Mouse (Mus musculus) CD8-positive naive resting alpha-beta T cell, adult 2 months (primary cell): ENCODE measurements around the gene Adamtsl3.
"Not testable (repeated sequence)": the region's sequence is repeated elsewhere in the genome, so short reads cannot be mapped to it uniquely, and the experiment has no call there.

Source experiments
- DNase-seq, 2 experiments: peaks; one replicate each; pipeline ENCODE4 v3.0.0; 2022; ENCODE audit warnings: low read depth in 2 of 2, low spot score in 2 of 2

Adamtsl3 gene

GRCm38 (mm10) chr7:82420329-82421052, 85.0 kb downstream of the Adamtsl3 start:
- DNase-seq = not testable (repeated sequence)

- DNase-seq = no peak
These were observed 87.1 kb downstream of the Adamtsl3 start for GRCm38 (mm10) chr7:82422561-82422960.

DNA sequence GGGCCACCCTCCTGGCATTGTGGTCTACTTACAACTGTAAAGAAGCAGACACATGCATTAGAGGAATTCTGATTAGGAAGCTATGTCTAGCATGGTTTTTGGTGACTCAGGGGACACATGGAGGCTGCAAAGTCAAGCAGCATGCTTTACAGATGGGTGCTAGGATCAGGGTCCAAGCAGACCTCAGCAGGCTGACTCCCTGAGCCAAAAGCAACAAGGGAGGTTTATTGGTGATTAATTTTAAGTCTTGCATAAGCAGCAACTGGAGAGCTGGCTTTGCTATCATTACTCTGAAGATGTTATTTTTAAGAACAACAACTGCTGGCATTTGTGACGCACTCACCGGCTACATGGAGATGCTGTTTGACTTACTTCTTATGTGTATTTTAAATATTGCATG, 88.1 kb downstream of the Adamtsl3 start:
- no peak for DNase-seq

DNA sequence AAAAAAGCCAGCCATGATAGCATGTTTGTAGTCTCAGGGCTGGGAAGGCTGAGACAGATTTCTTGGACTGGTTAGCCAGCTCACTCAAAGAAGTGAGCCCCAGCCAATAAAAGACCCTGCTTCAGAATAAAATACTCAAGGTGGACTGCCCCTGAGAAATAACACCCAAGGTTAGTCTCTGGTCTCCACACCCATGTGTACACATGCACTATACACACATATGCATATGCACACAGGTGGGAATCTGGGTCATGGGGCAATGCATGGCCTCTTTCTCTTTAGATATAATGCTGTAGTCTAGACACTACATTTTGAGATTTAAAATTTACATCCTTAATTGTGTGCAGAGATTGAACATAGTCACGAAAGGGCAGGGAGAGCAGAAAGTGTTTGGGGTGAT, 88.8 kb downstream of the Adamtsl3 start:
- no peak for DNase-seq

- no peak for DNase-seq
These were observed 89.9 kb downstream of the Adamtsl3 start for GRCm38 (mm10) chr7:82425374-82425773.

- no peak for DNase-seq
These were observed 94.0 kb downstream of the Adamtsl3 start for GRCm38 (mm10) chr7:82429447-82429846.

GRCm38 (mm10) chr7:82431572-82431971, 96.1 kb downstream of the Adamtsl3 start:
- no peak for DNase-seq

GRCm38 (mm10) chr7:82433226-82433625, 97.7 kb downstream of the Adamtsl3 start:
- no peak for DNase-seq

DNA sequence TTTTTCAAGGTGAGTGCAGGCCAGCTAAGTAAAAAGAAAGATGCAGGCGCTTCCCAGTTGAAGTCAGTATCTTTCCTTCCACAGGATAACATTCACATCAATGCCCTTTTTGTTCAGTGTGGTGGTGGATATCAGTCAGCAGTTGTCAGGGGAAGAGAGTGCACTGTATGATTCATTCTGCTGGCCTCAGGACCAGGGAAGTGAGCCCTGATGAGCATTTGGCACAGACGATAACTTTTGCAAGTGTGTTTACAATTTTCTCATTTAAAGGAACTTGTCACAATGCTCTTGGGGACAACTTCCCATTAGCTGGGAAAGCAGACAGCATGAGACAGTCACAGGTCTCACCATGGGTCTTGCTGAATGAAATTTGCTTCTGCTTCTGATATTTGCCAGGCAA, 122.9 kb downstream of the Adamtsl3 start:
- no peak for DNase-seq

DNA sequence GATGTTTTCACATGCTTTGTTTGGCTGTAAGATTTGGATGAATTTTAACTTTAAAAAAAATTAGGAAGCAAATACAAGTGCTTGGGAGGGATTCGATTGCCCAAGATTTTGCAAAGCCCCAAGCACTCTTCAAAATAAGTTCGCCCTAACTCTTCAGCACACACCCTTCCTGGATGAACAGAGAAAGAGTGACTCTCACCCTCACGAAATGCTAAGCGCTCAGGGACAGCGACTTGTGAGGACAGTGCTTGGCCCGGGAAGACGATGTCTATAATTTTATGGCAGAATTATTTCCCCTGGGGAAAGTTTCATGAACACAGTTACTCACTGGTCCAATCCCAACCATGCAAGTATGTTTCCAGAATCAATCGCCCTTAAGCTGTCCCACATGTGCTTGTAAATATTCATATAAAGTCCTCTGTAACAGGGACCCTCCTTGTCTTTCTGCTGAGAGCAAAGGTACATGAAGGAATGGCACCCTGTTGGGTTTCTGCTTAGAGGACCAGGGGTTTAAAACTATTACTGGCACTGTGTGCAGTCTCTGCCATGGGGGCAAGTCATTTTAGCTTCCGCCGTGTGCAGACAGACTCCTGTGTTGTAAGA, 127.5 kb downstream of the Adamtsl3 start:
- DNase-seq = no peak

DNA sequence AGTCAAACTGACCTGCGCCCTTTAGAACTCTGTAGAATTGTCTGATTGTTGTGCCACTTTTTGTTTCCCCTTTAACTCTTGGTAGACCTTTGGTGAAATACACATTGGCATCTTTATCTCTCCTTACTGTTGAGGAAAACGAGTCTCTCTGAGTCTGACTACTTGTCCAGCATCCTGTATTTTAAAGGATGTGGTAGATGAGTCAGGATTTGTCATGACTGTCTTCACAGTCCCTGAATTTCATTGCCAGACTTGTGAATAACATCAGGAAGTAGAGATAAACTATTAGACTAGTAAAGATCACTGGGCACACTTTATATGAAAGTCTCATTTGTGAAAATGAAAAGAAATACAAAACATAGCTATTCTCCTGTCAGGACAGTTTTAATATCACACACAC, 128.9 kb downstream of the Adamtsl3 start:
- DNase-seq = no peak

DNA sequence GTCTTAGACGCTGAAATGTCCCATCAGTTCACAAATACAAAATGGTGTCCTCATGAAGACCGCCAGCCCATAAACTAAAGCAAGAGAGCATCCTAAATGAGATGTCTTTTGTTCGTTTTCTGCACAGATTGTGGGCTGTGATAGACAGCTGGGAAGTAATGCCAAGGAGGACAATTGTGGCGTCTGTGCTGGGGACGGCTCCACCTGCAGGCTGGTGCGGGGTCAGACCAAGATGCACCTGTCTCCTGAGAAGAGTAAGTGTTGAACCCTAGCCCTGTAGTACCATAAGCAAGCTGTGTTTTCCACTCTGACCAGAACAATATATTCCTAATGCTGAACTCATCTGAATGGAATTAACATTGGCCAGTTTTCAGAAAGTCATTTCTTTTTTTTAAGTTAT, 129.9 kb downstream of the Adamtsl3 start:
- DNase-seq = no peak

- DNase-seq = no peak
These were observed 141.1 kb downstream of the Adamtsl3 start for GRCm38 (mm10) chr7:82476441-82477221.

GRCm38 (mm10) chr7:82478461-82478860, 143.0 kb downstream of the Adamtsl3 start:
- no peak for DNase-seq

DNA sequence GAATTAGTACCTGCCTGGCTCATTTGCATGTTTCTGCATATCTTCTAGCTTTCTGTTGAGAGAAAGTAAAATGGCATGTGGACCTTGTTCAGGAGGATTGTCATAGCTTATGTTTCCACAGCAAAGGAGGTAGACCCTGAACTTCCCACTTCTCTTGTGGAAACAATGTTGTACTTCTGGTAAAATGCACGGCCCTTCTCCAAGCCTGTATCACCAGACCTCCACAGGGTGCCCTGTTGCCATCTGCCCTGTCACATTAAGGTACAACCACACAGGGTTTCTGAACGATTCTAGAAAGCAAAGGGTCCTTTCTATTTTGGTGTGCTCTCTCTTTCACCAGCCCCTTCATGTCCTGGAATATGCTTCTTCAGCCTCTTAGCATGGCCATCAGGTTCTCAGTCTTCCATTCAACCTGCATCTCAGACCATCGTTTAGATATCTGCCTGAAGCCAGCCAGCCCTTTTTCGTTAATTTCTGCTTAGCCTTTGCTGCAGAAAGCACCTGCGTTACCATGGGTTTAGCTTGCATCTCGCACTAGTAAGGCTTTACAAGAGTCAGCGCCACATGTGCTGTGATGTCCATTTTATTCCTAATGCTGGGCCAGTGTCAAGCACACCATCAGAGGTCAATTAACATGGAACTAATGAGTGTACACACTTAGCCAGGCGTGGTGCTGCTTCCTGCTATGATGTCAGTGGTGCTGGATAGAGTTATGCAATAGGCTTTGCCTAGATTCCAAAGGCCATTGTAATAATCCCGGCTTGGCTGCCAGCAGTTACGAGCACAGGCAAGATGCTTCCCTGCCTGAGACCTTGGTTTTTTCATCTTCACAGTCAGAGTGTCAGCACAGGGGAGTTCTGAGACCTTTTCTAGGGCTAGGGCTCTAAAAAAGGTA, 143.6 kb downstream of the Adamtsl3 start:
- no peak for DNase-seq

DNA sequence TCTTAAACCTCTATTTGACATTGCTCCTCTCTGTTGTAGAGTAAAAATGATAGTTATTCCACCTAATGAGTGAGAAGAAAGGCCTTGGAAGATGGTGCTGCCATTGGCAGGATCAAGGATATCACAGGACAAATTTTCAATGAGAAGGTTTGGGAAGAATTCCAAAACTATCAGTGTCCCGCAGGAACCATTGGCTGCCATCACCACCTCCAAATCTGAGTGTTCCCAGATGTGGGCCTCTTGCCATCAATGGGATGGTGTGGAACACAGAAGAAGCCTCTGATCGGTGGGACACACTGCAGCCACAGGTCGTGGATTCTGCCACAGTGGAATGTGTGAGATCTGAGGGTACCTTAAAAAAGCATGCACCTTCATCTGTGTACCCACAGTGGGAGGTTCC, 147.9 kb downstream of the Adamtsl3 start:
- no peak for DNase-seq

DNA sequence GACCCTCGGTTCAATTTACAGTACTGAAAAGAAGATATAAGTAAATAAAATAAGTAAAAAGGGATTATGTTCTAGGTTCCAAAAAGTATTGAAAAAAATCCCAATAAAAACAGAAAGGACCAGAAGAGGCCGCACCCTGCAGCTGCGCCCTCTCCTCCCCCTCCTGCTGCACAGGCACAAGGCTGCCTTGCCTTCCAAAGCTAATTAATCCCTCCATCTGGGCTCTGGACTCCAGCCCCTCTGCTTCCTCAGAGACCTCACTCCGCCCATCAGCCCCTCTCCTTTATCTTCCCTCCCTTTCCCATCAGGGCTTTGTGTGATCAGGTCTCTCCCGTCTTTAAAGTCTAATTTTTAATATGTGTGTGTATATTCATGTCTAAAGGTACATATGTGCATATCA, 149.3 kb downstream of the Adamtsl3 start:
- no peak for DNase-seq

DNA sequence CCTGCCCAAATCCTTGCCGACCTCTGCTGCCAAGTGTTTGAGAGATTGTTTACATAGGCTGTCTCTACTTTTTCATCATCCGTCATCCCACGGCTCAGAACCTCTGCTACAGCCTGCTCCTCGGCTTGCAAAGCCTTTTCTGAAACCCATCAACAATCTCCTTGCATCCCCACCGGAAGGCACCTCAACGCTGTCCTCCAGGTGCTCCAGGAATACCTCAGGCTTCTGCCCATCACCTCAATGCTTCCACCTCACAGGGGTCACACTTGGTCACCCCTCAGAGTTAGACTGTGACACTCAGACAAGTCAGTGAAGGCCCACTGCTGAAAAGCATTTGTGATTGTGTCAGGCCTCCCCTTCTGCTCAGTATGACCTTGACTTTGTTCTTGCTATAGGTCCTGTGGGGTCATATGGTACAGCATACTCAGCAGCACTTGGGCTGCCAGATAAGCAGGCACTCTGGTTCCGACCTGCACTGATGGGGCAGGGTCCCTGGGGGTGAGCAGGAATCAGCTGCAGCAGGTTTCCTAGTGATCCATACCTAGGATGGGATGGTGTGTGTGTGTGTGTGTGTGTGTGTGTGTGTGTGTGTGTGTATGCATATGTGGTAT, 150.0 kb downstream of the Adamtsl3 start:
- no peak for DNase-seq

DNA sequence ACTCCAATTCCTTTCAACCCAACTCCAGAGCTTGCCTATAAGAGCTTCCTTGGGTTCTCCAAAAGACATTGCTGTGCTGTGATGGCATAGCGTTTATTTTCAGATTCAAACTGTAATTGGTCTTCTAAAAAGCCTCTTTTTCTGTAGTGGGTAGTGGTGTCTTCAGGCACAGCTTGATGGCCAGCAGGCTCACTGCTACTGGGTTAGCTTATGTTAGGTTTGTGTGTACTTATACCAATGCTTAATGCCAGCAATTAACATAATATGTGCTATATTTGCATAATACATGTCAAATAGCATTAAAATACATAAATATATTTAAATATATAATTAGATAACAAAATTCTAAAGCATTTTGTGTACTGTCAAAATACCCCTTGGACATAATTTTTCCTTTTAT, 155.5 kb downstream of the Adamtsl3 start:
- no peak for DNase-seq

DNA sequence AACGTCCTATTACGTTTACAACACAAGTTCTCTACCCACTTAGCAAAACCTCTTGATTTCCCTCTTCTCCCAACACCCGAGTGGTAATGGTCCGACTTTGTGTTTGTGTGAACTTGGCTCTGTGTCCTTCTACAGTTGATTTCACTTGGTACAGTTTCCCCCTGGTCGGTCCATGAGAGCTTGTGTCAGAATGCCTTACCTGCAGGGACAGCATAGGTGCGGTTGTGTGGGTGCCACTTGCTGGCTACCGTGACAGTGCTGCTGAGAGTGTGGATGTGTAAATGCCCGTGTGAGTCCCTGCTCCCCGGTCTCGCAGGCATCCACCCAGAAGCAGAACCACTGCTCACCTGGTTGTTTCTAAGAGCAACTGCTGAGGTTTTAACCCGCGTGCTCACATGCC, 157.4 kb downstream of the Adamtsl3 start:
- no peak for DNase-seq

- DNase-seq = no peak
These were observed 158.7 kb downstream of the Adamtsl3 start for GRCm38 (mm10) chr7:82494220-82494619.
